Mouse (Mus musculus) E14TG2a.4 (cell line): ENCODE measurements around the gene Sfrp5.

Source experiments
- CTCF ChIP-seq: conservative IDR thresholded peaks from 2 replicates; pipeline ENCODE4 v1.5.1; 2014; ENCODE audit warnings: low read length
- NANOG ChIP-seq: IDR thresholded peaks from 2 replicates; pipeline ENCODE4 v1.6.1; 2014; ENCODE audit warnings: borderline replicate concordance, low read length, mixed read lengths

- TF ChIP-seq CTCF, result no peak
- no peak for TF ChIP-seq NANOG
These were observed 12.5 kb upstream of the Sfrp5 start for GRCm38 (mm10) chr19:42214601-42215000.
